Mouse (Mus musculus) ovary, postnatal 36 days (tissue): ENCODE measurements around the gene Arnt2.

Experiments
- DNase-seq: peaks from one replicate; pipeline ENCODE4 v3.0.0; 2022; ENCODE audit warnings: low spot score, mixed read lengths

Arnt2 gene

DNA sequence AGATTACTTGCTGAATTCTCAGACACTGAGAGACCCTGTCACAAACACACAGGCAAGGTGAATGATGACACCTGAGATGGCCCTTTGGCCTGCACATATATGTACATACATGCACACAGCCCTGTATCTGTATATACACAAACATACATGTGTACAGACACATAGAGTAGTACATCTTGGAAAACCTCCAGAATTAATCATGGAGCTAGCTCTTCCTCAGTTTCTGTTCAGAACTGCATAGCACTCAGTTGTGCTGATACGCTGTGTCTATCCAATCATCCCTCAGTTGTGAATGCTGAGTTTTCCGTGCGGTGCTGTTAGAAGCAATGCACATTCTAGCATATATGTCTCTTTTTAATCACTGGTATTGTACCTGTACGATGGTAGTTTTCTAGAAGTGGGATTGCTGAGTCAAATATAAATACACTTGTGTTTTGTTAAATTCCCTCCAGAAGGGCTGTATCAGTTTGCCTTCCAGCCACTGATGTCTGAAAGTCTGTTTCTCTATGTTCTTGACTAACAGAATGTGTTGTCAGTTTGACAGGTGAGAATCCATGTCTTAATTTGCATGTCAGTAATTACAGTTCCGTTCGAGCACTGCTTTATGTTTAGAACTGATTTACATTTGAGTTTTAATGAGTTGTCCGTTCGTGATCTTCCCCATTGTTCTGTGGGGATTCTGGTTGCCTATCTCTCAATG is 123.3 kb downstream of the Arnt2 start:
- no peak for DNase-seq

DNA sequence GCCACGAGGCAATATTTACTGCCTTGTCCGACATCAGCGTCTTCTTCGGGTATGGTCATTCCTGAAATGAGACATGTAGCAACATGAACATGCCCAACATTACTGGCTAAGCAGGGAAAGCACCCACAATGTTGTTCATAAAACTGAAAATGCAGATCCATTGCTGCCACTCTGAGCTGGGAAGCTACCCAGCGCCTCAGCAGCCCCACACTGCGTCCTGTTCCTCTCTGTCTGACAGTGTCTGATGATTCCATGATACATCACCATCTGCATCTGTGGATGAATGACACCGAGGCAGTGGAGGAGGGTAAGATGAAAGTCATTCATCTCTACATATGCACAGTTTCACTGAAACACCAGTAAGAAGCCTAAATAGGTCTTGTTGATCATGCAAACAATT is 124.2 kb downstream of the Arnt2 start:
- DNase-seq = no peak

DNA sequence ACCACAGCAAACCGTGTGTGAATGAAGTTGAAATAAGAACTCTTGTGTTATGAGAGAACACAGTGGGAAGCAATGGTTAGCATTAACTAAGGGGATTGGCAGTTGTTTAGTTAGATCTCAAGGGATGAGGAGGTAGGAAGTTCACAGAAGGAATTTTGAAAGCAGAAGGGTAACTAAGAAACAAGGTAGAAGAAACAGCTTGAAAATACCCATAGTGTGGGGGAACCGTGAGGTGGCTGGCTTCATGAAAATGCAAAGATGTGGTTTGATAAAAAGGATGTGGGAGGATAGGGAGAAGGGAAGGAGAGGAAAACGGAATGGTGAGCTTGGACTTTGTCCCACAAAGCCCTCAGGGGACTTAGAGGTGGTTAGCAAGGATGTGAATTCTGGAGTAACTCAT is 125.0 kb downstream of the Arnt2 start:
- DNase-seq = no peak

DNA sequence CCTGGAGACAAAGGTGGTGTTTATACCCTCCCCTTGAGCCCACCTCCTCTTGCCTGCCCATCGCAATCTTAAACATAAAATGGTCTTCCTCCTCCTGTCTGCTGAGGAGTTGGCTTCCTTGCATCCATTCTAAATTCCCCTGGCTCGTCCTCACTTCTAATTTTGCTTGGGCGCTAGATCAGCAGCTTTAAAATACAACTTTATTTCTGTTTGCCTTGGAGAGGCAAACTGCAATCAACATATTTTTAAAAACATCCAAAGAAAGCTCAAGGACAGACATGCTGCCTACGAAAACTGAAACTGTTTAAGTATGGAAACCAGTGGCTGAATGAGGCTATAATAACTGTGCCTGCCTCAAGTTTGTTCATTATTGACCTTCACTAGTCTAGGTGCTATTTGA is 127.7 kb downstream of the Arnt2 start:
- no peak for DNase-seq

- no peak for DNase-seq
These were observed 130.7 kb downstream of the Arnt2 start for GRCm38 (mm10) chr7:84279231-84279630.

- DNase-seq = no peak
These were observed 134.7 kb downstream of the Arnt2 start for GRCm38 (mm10) chr7:84275312-84275711.

DNA sequence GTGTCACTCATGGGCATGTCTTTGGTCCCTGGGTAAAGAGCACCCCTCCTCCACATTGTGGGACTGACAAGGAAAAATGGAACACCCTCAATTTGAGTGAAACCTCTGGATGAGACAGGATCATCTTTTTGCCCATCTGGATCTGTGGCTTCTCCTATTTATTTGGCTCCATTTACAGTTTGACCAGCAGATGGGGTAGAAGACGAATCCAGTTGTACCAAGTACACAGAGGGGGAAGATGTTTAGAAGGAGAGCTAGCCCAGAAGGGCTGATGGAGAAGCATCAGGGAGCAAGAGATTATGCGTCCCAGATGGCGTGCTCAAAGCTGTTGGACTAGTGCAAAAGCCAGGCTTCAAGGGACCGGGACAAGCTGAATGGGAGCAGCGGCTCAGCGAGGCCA is 136.0 kb downstream of the Arnt2 start:
- no peak for DNase-seq

DNA sequence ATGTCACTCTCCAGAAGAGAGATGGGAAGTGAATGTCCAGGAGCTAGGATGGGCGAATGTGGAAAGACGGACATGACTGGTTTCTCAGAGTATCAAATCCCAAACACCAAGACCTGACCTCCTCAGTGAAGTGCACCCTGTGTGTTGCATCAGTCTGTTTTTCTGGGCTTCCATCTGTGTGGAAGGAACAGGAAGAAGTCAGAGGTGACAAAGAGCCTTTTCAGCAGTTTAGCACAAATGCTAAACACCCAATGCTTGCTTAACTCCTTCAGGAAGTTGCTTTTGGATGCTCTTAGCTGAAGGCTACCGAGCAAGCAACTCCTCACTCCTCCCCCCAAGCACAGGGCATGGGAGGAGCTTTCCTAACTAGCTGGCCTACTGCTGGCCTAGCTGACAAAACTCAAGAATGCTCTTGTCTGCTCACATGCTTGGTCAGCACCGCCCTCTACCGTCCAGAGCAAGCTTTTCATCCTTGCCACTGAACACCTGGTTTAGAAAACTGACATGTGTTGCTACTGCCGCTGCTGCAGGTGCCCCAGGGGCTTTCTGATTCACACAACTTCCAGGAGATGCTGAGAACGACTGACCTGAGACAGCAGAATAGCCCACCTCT is 137.7 kb downstream of the Arnt2 start:
- peak; percentile 69 for DNase-seq

DNA sequence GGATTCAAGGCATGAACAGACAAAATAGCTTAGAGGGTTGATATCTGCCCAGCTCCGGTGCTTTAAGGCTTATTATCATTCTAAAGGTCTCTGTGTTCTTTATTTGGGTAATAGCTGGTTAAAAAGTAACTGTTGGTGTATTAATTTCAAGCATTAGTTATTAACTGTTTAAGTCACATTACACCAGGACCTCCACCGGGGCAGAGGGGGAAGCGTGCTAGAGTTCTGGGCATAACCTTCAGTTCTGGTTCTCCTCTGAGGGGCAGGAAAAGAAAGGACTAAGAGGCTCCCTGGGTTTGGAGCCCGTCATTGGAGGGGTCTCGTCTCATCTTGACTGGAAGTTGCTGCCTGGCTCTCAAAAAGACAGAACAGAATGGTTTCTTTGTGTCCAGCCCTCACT is 138.5 kb downstream of the Arnt2 start:
- DNase-seq = no peak

GRCm38 (mm10) chr7:84263466-84263865 is 146.5 kb downstream of the Arnt2 start:
- no peak for DNase-seq

- DNase-seq = no peak
These were observed 148.6 kb downstream of the Arnt2 start for GRCm38 (mm10) chr7:84261341-84261740.

- DNase-seq = no peak
These were observed 149.6 kb downstream of the Arnt2 start for GRCm38 (mm10) chr7:84260401-84260800.

GRCm38 (mm10) chr7:84259309-84259985 is 150.5 kb downstream of the Arnt2 start:
- DNase-seq = no peak

DNA sequence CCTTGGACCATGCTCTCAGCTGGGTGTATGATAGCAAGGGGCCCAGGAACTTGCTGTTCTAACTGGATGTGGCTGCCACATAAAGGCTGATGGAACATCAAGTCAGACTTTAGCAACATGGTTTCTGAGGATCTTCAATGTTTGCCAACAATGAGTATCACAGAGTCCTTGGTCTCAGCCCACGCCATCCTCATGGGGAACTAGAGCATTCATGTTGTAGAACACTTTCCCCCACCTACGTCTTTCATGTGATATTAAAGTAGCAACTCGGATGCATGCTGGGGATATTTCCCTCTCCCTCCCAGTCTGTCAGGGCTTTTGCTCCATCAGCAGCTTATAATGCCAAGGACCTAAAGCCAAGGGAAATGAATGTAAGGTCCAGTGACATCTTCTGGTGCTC is 153.3 kb downstream of the Arnt2 start:
- no peak for DNase-seq

GRCm38 (mm10) chr7:84256245-84256644 is 153.7 kb downstream of the Arnt2 start:
- no peak for DNase-seq

- DNase-seq = no peak
These were observed 155.1 kb downstream of the Arnt2 start for GRCm38 (mm10) chr7:84254916-84255315.

GRCm38 (mm10) chr7:84254311-84254710 is 155.7 kb downstream of the Arnt2 start:
- DNase-seq = no peak

DNA sequence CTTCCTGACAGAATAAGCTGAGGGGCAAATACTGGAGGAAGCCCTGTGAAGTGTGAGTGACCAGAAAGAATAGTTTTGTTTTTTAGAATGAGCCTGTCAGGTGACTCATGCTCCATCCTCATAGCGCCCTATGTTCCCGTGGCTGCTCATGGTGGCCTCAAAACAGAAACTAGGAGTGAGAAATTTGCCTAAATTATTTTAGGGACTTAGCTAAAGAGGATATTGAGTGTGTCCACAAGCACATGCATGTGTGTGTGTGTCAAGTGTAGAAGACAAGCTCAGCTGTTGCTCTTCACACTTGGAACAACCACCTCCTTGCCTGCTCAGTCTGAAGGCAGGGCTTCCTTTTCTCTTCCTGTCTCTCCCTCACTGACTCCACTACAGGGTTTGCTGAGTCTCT is 158.3 kb downstream of the Arnt2 start:
- DNase-seq = no peak

GRCm38 (mm10) chr7:84250736-84251135 is 159.2 kb downstream of the Arnt2 start:
- DNase-seq = no peak

GRCm38 (mm10) chr7:84249951-84250350 is 160.0 kb downstream of the Arnt2 start:
- DNase-seq = no peak

DNA sequence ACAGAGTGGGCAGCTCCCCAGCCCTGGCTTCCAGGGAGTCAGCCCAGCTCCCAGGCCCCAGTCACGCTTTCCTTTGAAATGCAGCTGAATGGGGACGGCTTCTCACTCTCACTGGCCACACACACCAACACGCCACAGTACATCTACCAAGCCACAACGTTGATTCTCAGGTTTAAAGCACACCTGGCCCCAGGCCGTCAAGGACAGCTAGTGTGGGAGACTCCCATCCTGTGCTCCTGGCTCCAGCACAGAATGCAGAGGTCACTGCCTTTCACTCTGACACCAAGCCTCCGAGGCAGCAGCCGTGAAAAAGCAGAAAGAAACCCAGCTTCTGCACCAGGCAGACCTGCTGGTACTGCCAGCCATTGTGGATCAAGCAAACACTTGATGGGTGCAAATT is 160.6 kb downstream of the Arnt2 start:
- DNase-seq = no peak

DNA sequence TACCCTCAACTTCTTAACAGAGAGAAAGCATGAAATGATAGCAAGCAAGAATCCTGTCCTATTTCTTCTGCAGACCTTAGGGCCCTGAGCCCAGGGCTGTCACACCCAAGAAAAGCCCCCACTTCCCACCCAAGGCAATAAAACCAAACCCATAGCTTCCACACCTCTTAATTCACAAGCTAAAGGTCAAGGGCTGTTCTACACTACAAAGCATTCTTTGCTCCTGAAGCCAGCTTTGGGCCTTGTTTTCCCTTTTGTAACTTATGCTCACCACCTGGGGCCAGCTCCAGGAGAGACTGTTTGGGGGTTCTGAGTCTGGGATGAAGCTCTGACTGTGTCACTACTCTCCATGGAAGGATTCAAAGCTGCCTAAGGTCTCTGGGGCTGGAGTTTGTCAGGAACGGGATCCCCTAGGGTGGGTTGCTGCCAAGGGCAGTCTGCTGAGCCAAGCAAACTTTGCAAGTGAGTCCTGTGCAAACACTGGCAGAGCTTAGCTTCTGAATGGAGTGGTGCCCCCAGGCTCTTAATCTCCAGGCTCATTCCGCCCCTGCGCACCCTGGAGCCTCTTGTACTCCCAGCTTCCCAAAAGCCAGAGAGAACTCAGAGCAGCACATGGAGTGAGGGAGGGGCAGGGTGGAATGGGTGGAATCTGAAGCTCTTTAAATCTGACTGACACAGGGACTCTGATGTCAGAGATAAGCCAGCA is 161.9 kb downstream of the Arnt2 start:
- no peak for DNase-seq

GRCm38 (mm10) chr7:84246878-84247277 is 163.1 kb downstream of the Arnt2 start:
- no peak for DNase-seq
